ENCODE assay signal across 30 mouse cellular contexts in the genomic region with DNA sequence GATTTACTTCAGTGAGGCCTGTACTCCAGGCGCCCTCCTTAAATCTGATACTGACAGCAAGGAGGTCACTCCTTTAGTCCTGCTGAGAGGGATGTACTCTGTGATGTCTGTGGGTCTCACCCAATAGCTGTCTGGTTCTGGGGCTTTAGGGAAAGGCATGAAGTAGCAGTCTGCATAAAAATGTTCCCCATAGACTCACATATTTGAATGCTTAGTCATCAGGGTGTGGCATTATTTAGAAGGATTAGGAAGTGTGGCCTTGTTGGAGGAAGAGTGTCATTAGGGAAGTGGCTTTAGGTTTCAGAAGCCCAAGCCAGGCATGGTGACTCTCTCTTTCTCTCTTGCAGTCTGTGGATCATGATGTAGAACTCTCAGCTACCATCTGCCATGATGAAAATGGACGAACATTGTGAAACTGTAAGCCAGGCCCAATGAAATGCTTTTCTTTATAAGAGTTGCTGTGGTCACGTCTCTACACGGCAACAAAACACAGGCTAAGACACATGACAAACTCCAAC.
DNase-seq lines count a peak whose midpoint lies in the region; ATAC-seq and TF ChIP-seq lines count a peak whose summit lies in the region.
"Had no signal": no experiment of that assay in that cellular context is flagged by ENCODE, and none has a peak within 500 bp of the region (broad histone marks: within the 10 kb centered on the region; RNA-seq: fewer than 3 reads in every experiment).

No protein-coding gene starts in this region.

- peak; percentile 37 for DNase-seq in retina, postnatal 1 day
- no peak for DNase-seq in retina, embryonic 14.5 days (ENCODE audit: low spot score)
- DNase-seq in Muller cell, postnatal 12 days (ENCODE audit: inconsistent ontology term): peak; percentile 81
- peak; percentile 12 for DNase-seq in c-Kit-positive CD71-negative TER-119-negative erythroid progenitor cells, embryonic 14.5 days (ENCODE audit: low read depth)
- DNase-seq in stomach, postnatal 0 days (ENCODE audit: low spot score): no peak
- no peak for DNase-seq in urinary bladder, postnatal 10 days (ENCODE audit: low spot score)
- DNase-seq in cerebellum, adult 11 months: no peak
- DNase-seq: adrenal gland, adult 8-10 months; cerebellum, adult 2 months; cerebellum, postnatal 14 days; forebrain, postnatal 0 days; heart, postnatal 14 days; kidney, adult 2 months; kidney, postnatal 4 days; liver, embryonic 13.5 days; lung, adult 18-20 months; lung, postnatal 14 days; right cerebral cortex, adult 18-20 months; thymus, postnatal 25 days had no signal

- no peaks in the 10 kb centered on the region for H3K27me3 ChIP-seq in stomach, postnatal 0 days (ENCODE audit: control insufficient read depth, insufficient read depth, low read length)
- H3K27me3 ChIP-seq: hindbrain, embryonic 15.5 days; limb, embryonic 15.5 days; liver, embryonic 13.5 days; midbrain, embryonic 13.5 days; neural tube, embryonic 15.5 days had no signal

- no peak overlapping the region for H3K4me3 ChIP-seq in stomach, postnatal 0 days (ENCODE audit: low read depth, low read length)
- H3K4me3 ChIP-seq: erythroblast, embryonic 14.5 days; hindbrain, embryonic 10.5 days; hindbrain, embryonic 15.5 days; limb, embryonic 10.5 days; limb, embryonic 15.5 days; liver, embryonic 13.5 days; megakaryocyte, embryonic 14.5 days; midbrain, embryonic 13.5 days; neural tube, embryonic 15.5 days had no signal

- peak; percentile 27; the same call in 1 of the 2 replicates for ATAC-seq in stomach, postnatal 0 days (ENCODE audit: low FRiP score, low TSS enrichment)
- no peak for ATAC-seq in monocyte, adult 5-6 weeks (replicated peaks; ENCODE audit: insufficient number of reproducible peaks, low FRiP score, low TSS enrichment, poor library complexity, severe bottlenecking)
- ATAC-seq: forebrain, postnatal 0 days; inflammation-experienced regulatory T-cells, adult 6 months; midbrain, embryonic 13.5 days had no signal

- H3K9ac ChIP-seq in stomach, postnatal 0 days (ENCODE audit: low read length): no peak overlapping the region
- H3K9ac ChIP-seq: forebrain, postnatal 0 days; hindbrain, embryonic 15.5 days; limb, embryonic 15.5 days; liver, embryonic 13.5 days; midbrain, embryonic 13.5 days; neural tube, embryonic 15.5 days had no signal

- TF ChIP-seq EP300 in stomach, postnatal 0 days (optimal IDR thresholded peaks at IDR 0.05): no peak

- H3K36me3 ChIP-seq in stomach, postnatal 0 days (ENCODE audit: control insufficient read depth, insufficient read depth, low read length): no peaks in the 10 kb centered on the region
- H3K36me3 ChIP-seq: hindbrain, embryonic 10.5 days; hindbrain, embryonic 15.5 days; limb, embryonic 10.5 days; limb, embryonic 15.5 days; liver, embryonic 13.5 days; midbrain, embryonic 13.5 days; neural tube, embryonic 15.5 days had no signal

- H3K4me2 ChIP-seq in stomach, postnatal 0 days (replicated peaks; ENCODE audit: low read depth): no peak overlapping the region
- H3K4me2 ChIP-seq: hindbrain, embryonic 15.5 days; limb, embryonic 15.5 days; liver, embryonic 13.5 days; midbrain, embryonic 13.5 days; neural tube, embryonic 15.5 days had no signal

- H3K4me1 ChIP-seq in stomach, postnatal 0 days (replicated peaks; ENCODE audit: control insufficient read depth, insufficient read depth): no peaks in the 10 kb centered on the region
- H3K4me1 ChIP-seq: hindbrain, embryonic 10.5 days; hindbrain, embryonic 15.5 days; limb, embryonic 15.5 days; midbrain, embryonic 13.5 days had no signal

- WGBS in stomach, postnatal 0 days: 74% methylated on average over 4 of the region's 4 CpGs

- H3K9me3 ChIP-seq in stomach, postnatal 0 days (ENCODE audit: control insufficient read depth, low read length): no peaks in the 10 kb centered on the region
- H3K9me3 ChIP-seq: hindbrain, embryonic 10.5 days; hindbrain, embryonic 15.5 days; limb, embryonic 10.5 days; limb, embryonic 15.5 days; liver, embryonic 13.5 days; midbrain, embryonic 13.5 days; neural tube, embryonic 15.5 days had no signal

- H3K27ac ChIP-seq in stomach, postnatal 0 days (replicated peaks): no peak overlapping the region
- H3K27ac ChIP-seq: hindbrain, embryonic 10.5 days; hindbrain, embryonic 15.5 days; kidney, postnatal 0 days; limb, embryonic 10.5 days; limb, embryonic 15.5 days; liver, embryonic 13.5 days; midbrain, embryonic 13.5 days; neural tube, embryonic 15.5 days had no signal

- no peak for TF ChIP-seq CTCF in stomach, postnatal 0 days (IDR thresholded peaks at IDR 0.05; ENCODE audit: low read depth)

Comparison
In these comparisons a context has a peak if more than half of its experiments do, and no peak if none do; other contexts are left out.
1. DNase-seq: peak in retina, postnatal 1 day (single experiment), Muller cell, postnatal 12 days (single experiment) and c-Kit-positive CD71-negative TER-119-negative erythroid progenitor cells, embryonic 14.5 days (single experiment); none in retina, embryonic 14.5 days (single experiment), stomach, postnatal 0 days (single experiment), urinary bladder, postnatal 10 days (single experiment) and cerebellum, adult 11 months (single experiment).